Mouse (Mus musculus) heart, postnatal 0 days (tissue): Measurements from ENCODE around the gene Npas3. TPM values are rescaled to one million over a fixed set of nuclear protein-coding genes. Genes with fewer than 3 reads are reported as not detected.

Source experiments
- ATAC-seq: fragments of 200-750 bp; cut with Nextera tagmentation; 2 replicates; pipeline ENCODE4 v1.8.0; 2017; ENCODE audit warnings: low read depth, moderate number of reproducible peaks, moderate library complexity; ENCODE audit not compliant: insufficient read depth
- DNase-seq: peaks from one replicate; pipeline ENCODE4 v3.0.0-alpha.2; 2016; ENCODE audit warnings: low spot score
- H3K27ac ChIP-seq: fragments of 300-500 bp; sonication (generic); 2 replicates; pipeline ENCODE4 v1.5.1; 2014; ENCODE audit warnings: low read depth, mild to moderate bottlenecking
- H3K27me3 ChIP-seq: fragments of 300-500 bp; sonication (generic); 2 replicates; pipeline ENCODE4 v1.6.1; 2014; ENCODE audit warnings: low read length, mixed read lengths; ENCODE audit not compliant: control insufficient read depth, insufficient read depth
- H3K36me3 ChIP-seq: fragments of 300-500 bp; sonication (generic); replicated peaks from 2 replicates; pipeline ENCODE4 v1.6.1; 2014; ENCODE audit warnings: low read length, mixed read lengths; ENCODE audit not compliant: control insufficient read depth, insufficient read depth
- H3K4me1 ChIP-seq: fragments of 300-500 bp; sonication (generic); 2 replicates; pipeline ENCODE4 v1.6.1; 2014; ENCODE audit warnings: antibody characterized with exemption; ENCODE audit not compliant: control insufficient read depth, insufficient read depth
- H3K4me2 ChIP-seq: fragments of 300-500 bp; sonication (generic); 2 replicates; pipeline ENCODE4 v1.6.1; 2014; ENCODE audit warnings: low read depth, mild to moderate bottlenecking, low read length, moderate library complexity
- H3K4me3 ChIP-seq: fragments of 300-500 bp; sonication (generic); 2 replicates; pipeline ENCODE4 v1.5.1; 2014; ENCODE audit warnings: low read depth, low read length
- H3K9ac ChIP-seq: fragments of 300-500 bp; sonication (generic); replicated peaks from 2 replicates; pipeline ENCODE4 v1.6.1; 2014; ENCODE audit warnings: low read depth, low read length, mixed read lengths
- H3K9me3 ChIP-seq: fragments of 300-500 bp; sonication (generic); replicated peaks from 2 replicates; pipeline ENCODE4 v1.6.1; 2016; ENCODE audit warnings: low read length; ENCODE audit not compliant: control insufficient read depth
- CTCF ChIP-seq: IDR thresholded peaks from 2 replicates; pipeline ENCODE4 v1.5.1; 2016; ENCODE audit warnings: antibody characterized with exemption, control low read depth, low read depth
- EP300 ChIP-seq: IDR thresholded peaks from 2 replicates; pipeline ENCODE4 v1.6.1; 2016; ENCODE audit warnings: antibody characterized with exemption, low read depth
- WGBS: fragments of 180-500 bp; shearing (Covaris S2); extraction: QIAGEN DNeasy Blood & Tissue Kit; methylation state at CpG from one replicate; pipeline ENCODE4 v1.1.7; 2014; 5-methylcytosine and 5-hydroxymethylcytosine counted together
- polyA plus RNA-seq: library from polyadenylated mRNA; unstranded; fragments of >200 nt; fragmentation: Nextera tagmentation; extraction: Ambion mirVana; gene quantifications from 2 replicates; pipeline ENCODE4 v1.2.1, GENCODE M21; 2015
- total RNA-seq: library from RNA; depleted of rRNA; stranded (reverse); fragments of >200 nt; gene quantifications from 2 replicates; pipeline ENCODE4 v1.2.3, GENCODE M21; 2014; ENCODE audit warnings: low replicate concordance

Gene Npas3
- total and polyA plus RNA-seq, 2 experiments from 2014 or later: 0.50 to 0.61 TPM

- DNase-seq (no peak), ATAC-seq (no peak)
- Histone ChIP-seq H3K4me1 (no peaks in the 10 kb centered on the region), H3K4me2 (no peak overlapping the region), H3K4me3 (no peak overlapping the region), H3K27me3 (no peaks in the 10 kb centered on the region), H3K9ac (no peak overlapping the region), H3K27ac (no peak overlapping the region), H3K9me3 (no peaks in the 10 kb centered on the region), H3K36me3 (no peaks in the 10 kb centered on the region)
- TF ChIP-seq CTCF: no peak
- no peak for TF ChIP-seq EP300
- 83% methylated on average over 4 of the region's 4 CpGs for WGBS
These were observed 41.9 kb downstream of the Npas3 start for GRCm38 (mm10) chr12:53290341-53290740.

GRCm38 (mm10) chr12:53290846-53291245, 42.4 kb downstream of the Npas3 start:
- H3K4me1 ChIP-seq: no peaks in the 10 kb centered on the region
- DNase-seq (no peak), ATAC-seq (no peak)
- no peak overlapping the region for H3K4me3 ChIP-seq
- H3K27ac ChIP-seq: no peak overlapping the region
- no peaks in the 10 kb centered on the region for H3K27me3 ChIP-seq
- H3K9ac ChIP-seq: no peak overlapping the region
- no peaks in the 10 kb centered on the region for H3K9me3 ChIP-seq
- TF ChIP-seq EP300: no peak
- TF ChIP-seq CTCF: no peak
- 83% methylated on average over 10 of the region's 10 CpGs for WGBS
- no peak overlapping the region for H3K4me2 ChIP-seq
- no peaks in the 10 kb centered on the region for H3K36me3 ChIP-seq

- Histone ChIP-seq H3K4me3 (no peak overlapping the region), H3K36me3 (no peaks in the 10 kb centered on the region), H3K4me2 (no peak overlapping the region), H3K27me3 (no peaks in the 10 kb centered on the region), H3K27ac (no peak overlapping the region), H3K9ac (no peak overlapping the region), H3K4me1 (no peaks in the 10 kb centered on the region), H3K9me3 (no peaks in the 10 kb centered on the region)
- ATAC-seq (no peak), DNase-seq (no peak)
- 73% methylated on average over 8 of the region's 8 CpGs for WGBS
- TF ChIP-seq CTCF: no peak
- TF ChIP-seq EP300: no peak
These were observed 43.5 kb downstream of the Npas3 start for GRCm38 (mm10) chr12:53292010-53292409.

GRCm38 (mm10) chr12:53292508-53293300, 44.2 kb downstream of the Npas3 start:
- 61% methylated on average over 17 of the region's 17 CpGs for WGBS
- Histone ChIP-seq H3K27ac (no peak overlapping the region), H3K4me2 (no peak overlapping the region), H3K27me3 (0 out of 2 replicates have a peak, but pooled peaks cover 4% of the 10 kb centered on the region), H3K36me3 (no peaks in the 10 kb centered on the region), H3K9ac (no peak overlapping the region), H3K9me3 (no peaks in the 10 kb centered on the region), H3K4me3 (no peak overlapping the region), H3K4me1 (no peaks in the 10 kb centered on the region)
- DNase-seq (no peak), ATAC-seq (no peak; the same call in 1 of the 2 replicates)
- TF ChIP-seq CTCF: no peak
- no peak for TF ChIP-seq EP300

- H3K36me3 ChIP-seq: no peaks in the 10 kb centered on the region
- 0 out of 2 replicates have a peak, but pooled peaks cover 4% of the 10 kb centered on the region for H3K27me3 ChIP-seq
- ATAC-seq (no peak), DNase-seq (no peak)
- H3K27ac ChIP-seq: no peak overlapping the region
- no peak overlapping the region for H3K9ac ChIP-seq
- 90% methylated on average over 7 of the region's 7 CpGs for WGBS
- no peaks in the 10 kb centered on the region for H3K9me3 ChIP-seq
- H3K4me1 ChIP-seq: no peaks in the 10 kb centered on the region
- no peak for TF ChIP-seq EP300
- TF ChIP-seq CTCF: no peak
- H3K4me2 ChIP-seq: no peak overlapping the region
- H3K4me3 ChIP-seq: no peak overlapping the region
These were observed 45.5 kb downstream of the Npas3 start for GRCm38 (mm10) chr12:53294011-53294410.
